Mouse (Mus musculus): ENCODE results near the gene Gm4131.

GRCm38 (mm10) chr14:62569463-62569862, 2.7 kb upstream of the Gm4131 start:
- TF ChIP-seq CTCF (IDR thresholded peaks at IDR 0.05; ENCODE audit: low read depth), result no peak
- no peak for TF ChIP-seq EP300 (IDR thresholded peaks at IDR 0.05; ENCODE audit: low read depth)

Measured in liver, postnatal 0 days (tissue).